Mouse (Mus musculus) heart, embryonic 11.5 days (tissue): ENCODE results near the gene Zfp429. TPM values are rescaled to one million over a fixed set of nuclear protein-coding genes. Genes with fewer than 3 reads are reported as not detected.
"Not testable (repeated sequence)": the region's sequence is repeated elsewhere in the genome, so short reads cannot be mapped to it uniquely, and the experiment has no call there.

ENCODE experiments used
- ATAC-seq: fragments of 200-750 bp; cut with Nextera tagmentation; replicated peaks from 2 replicates; pipeline ENCODE4 v1.8.0; 2017; ENCODE audit warnings: moderate library complexity; ENCODE audit not compliant: insufficient number of reproducible peaks, low FRiP score, low TSS enrichment
- H3K27ac ChIP-seq: fragments of 300-500 bp; sonication (generic); 2 replicates; pipeline ENCODE4 v1.5.1; 2014; ENCODE audit warnings: mild to moderate bottlenecking, low read depth, low read length
- H3K27me3 ChIP-seq: fragments of 300-500 bp; sonication (generic); 2 replicates; pipeline ENCODE4 v1.6.1; 2014; ENCODE audit warnings: mild to moderate bottlenecking, low read length, mixed read lengths; ENCODE audit not compliant: control insufficient read depth, insufficient read depth
- H3K36me3 ChIP-seq: fragments of 300-500 bp; sonication (generic); 2 replicates; pipeline ENCODE4 v1.6.1; 2014; ENCODE audit warnings: mild to moderate bottlenecking, low read length, moderate library complexity, mixed read lengths; ENCODE audit not compliant: control insufficient read depth, insufficient read depth
- H3K4me1 ChIP-seq: fragments of 300-500 bp; sonication (generic); 2 replicates; pipeline ENCODE4 v1.6.1; 2014; ENCODE audit warnings: low read length; ENCODE audit not compliant: control insufficient read depth, insufficient read depth
- H3K4me2 ChIP-seq: fragments of 300-500 bp; sonication (generic); 2 replicates; pipeline ENCODE4 v1.6.1; 2014; ENCODE audit warnings: mild to moderate bottlenecking, moderate library complexity
- H3K4me3 ChIP-seq: fragments of 300-500 bp; sonication (generic); 2 replicates; pipeline ENCODE4 v1.5.1; 2014; ENCODE audit warnings: low read depth, low read length
- H3K9ac ChIP-seq: fragments of 300-500 bp; sonication (generic); 2 replicates; pipeline ENCODE4 v1.6.1; 2014; ENCODE audit warnings: mild to moderate bottlenecking, low read depth, low read length, moderate library complexity
- H3K9me3 ChIP-seq: fragments of 300-500 bp; sonication (generic); replicated peaks from 2 replicates; pipeline ENCODE4 v1.6.1; 2016; ENCODE audit warnings: low read length; ENCODE audit not compliant: control insufficient read depth
- WGBS: fragments of 180-500 bp; shearing (Covaris S2); extraction: QIAGEN DNeasy Blood & Tissue Kit; methylation state at CpG from one replicate; pipeline ENCODE4 v1.1.7; 2014; ENCODE audit not compliant: insufficient replicate concordance; 5-methylcytosine and 5-hydroxymethylcytosine counted together
- polyA plus RNA-seq: library from polyadenylated mRNA; unstranded; fragments of >200 nt; fragmentation: Nextera tagmentation; extraction: Ambion mirVana; gene quantifications from 2 replicates; pipeline ENCODE4 v1.2.1, GENCODE M21; 2014

The Zfp429 gene
- 2.9 and 3.1 TPM in 2 replicates for polyA plus RNA-seq

GRCm38 (mm10) chr13:67399183-67399903, at the start of gene Zfp429:
TSS of gene Zfp429 (minus strand) at chr13:67399819.
- 2% methylated on average over 14 of the region's 16 CpGs for WGBS
- peak within 1 kb of the TSS; percentile 73 for H3K9ac ChIP-seq
- not testable (repeated sequence) for H3K27me3 ChIP-seq, H3K9me3 ChIP-seq, H3K27ac ChIP-seq, H3K36me3 ChIP-seq, H3K4me1 ChIP-seq
- peak within 1 kb of the TSS; percentile 61 for H3K4me2 ChIP-seq
- peak within 1 kb of the TSS; percentile 77 for H3K4me3 ChIP-seq
- peak; percentile 90 for ATAC-seq

GRCm38 (mm10) chr13:67437095-67437494, 37.5 kb upstream of the Zfp429 start:
- H3K9me3 ChIP-seq, H3K27ac ChIP-seq, H3K4me2 ChIP-seq, H3K4me1 ChIP-seq, H3K36me3 ChIP-seq, H3K9ac ChIP-seq, H3K27me3 ChIP-seq, ATAC-seq, H3K4me3 ChIP-seq: not testable (repeated sequence)
- WGBS: 60% methylated on average over 1 of the region's 3 CpGs

- no peak for ATAC-seq
- H3K27ac ChIP-seq: no peak overlapping the region
- no peaks in the 10 kb centered on the region for H3K36me3 ChIP-seq
- H3K4me3 ChIP-seq: no peak overlapping the region
- no peaks in the 10 kb centered on the region for H3K4me1 ChIP-seq
- H3K4me2 ChIP-seq: no peak overlapping the region
- WGBS: 74% methylated on average over 3 of the region's 3 CpGs
- H3K27me3 ChIP-seq: no peaks in the 10 kb centered on the region
- H3K9me3 ChIP-seq: no peaks in the 10 kb centered on the region
- H3K9ac ChIP-seq: no peak overlapping the region
Measured at GRCm38 (mm10) chr13:67428116-67428515, 28.5 kb upstream of the Zfp429 start.

GRCm38 (mm10) chr13:67425699-67426098, 26.1 kb upstream of the Zfp429 start:
- H3K4me3 ChIP-seq, H3K4me2 ChIP-seq, H3K27me3 ChIP-seq, H3K9me3 ChIP-seq, H3K9ac ChIP-seq, H3K36me3 ChIP-seq, ATAC-seq, H3K4me1 ChIP-seq, H3K27ac ChIP-seq: not testable (repeated sequence)

- H3K9me3 ChIP-seq, H3K27me3 ChIP-seq, H3K4me1 ChIP-seq, H3K4me3 ChIP-seq, H3K27ac ChIP-seq, H3K4me2 ChIP-seq, ATAC-seq, H3K9ac ChIP-seq, H3K36me3 ChIP-seq: not testable (repeated sequence)
- 69% methylated on average over 2 of the region's 2 CpGs for WGBS
Measured at GRCm38 (mm10) chr13:67422532-67422931, 22.9 kb upstream of the Zfp429 start.

- peak within 1 kb of the TSS; percentile 75 for H3K4me3 ChIP-seq
- peak; percentile 72; the same call in 1 of the 2 replicates for ATAC-seq
- peak within 1 kb of the TSS; percentile 76 for H3K9ac ChIP-seq
- H3K27ac ChIP-seq: no peak within 1 kb of the TSS
- H3K4me1 ChIP-seq: peaks cover 2% of the 10 kb centered on the region; the same call in 1 of the 2 replicates
- peak within 1 kb of the TSS; percentile 77 for H3K4me2 ChIP-seq
- WGBS: 1% methylated on average over 22 of the region's 22 CpGs
- no peaks in the 10 kb centered on the region for H3K9me3 ChIP-seq
- H3K27me3 ChIP-seq: no peaks in the 10 kb centered on the region
- H3K36me3 ChIP-seq: no peaks in the 10 kb centered on the region
Measured at GRCm38 (mm10) chr13:67421207-67421857, 21.7 kb upstream of the Zfp429 start, which contains the start of gene Zfp459. TSS of gene Zfp459 (minus strand) at chr13:67421418.

- no peak overlapping the region for H3K27ac ChIP-seq
- peak overlapping the region; percentile 75 for H3K4me3 ChIP-seq
- H3K9ac ChIP-seq: peak overlapping the region; percentile 76
- no peaks in the 10 kb centered on the region for H3K27me3 ChIP-seq
- no peak for ATAC-seq
- 30% methylated on average over 11 of the region's 11 CpGs for WGBS
- H3K4me2 ChIP-seq: peak overlapping the region; percentile 77
- H3K36me3 ChIP-seq: no peaks in the 10 kb centered on the region
- H3K9me3 ChIP-seq: no peaks in the 10 kb centered on the region
- H3K4me1 ChIP-seq: peaks cover 2% of the 10 kb centered on the region; the same call in 1 of the 2 replicates
Measured at GRCm38 (mm10) chr13:67420558-67421206, 21.1 kb upstream of the Zfp429 start.

- WGBS: 83% methylated on average over 3 of the region's 3 CpGs
- H3K27me3 ChIP-seq: no peaks in the 10 kb centered on the region
- ATAC-seq: no peak
- no peak overlapping the region for H3K4me2 ChIP-seq
- peaks cover 2% of the 10 kb centered on the region; the same call in 1 of the 2 replicates for H3K4me1 ChIP-seq
- H3K4me3 ChIP-seq: no peak overlapping the region
- H3K9ac ChIP-seq: no peak overlapping the region
- no peak overlapping the region for H3K27ac ChIP-seq
- H3K9me3 ChIP-seq: no peaks in the 10 kb centered on the region
- no peaks in the 10 kb centered on the region for H3K36me3 ChIP-seq
Measured at GRCm38 (mm10) chr13:67416811-67417210, 17.2 kb upstream of the Zfp429 start.
